Mouse (Mus musculus) midbrain, embryonic 13.5 days (tissue): ENCODE measurements around the gene Abcb10. TPM values are rescaled to one million over a fixed set of nuclear protein-coding genes. Genes with fewer than 3 reads are reported as not detected.
"Not testable (repeated sequence)": the region's sequence is repeated elsewhere in the genome, so short reads cannot be mapped to it uniquely, and the experiment has no call there.

Source experiments
- ATAC-seq: fragments of 200-750 bp; cut with Nextera tagmentation; 2 replicates; pipeline ENCODE4 v1.8.0; 2017; ENCODE audit warnings: mild to moderate bottlenecking, moderate TSS enrichment, moderate library complexity
- H3K27ac ChIP-seq: fragments of 300-500 bp; sonication (generic); 2 replicates; pipeline ENCODE4 v1.5.1; 2015; ENCODE audit warnings: inconsistent platforms, mild to moderate bottlenecking, moderate library complexity
- H3K27me3 ChIP-seq: fragments of 300-500 bp; sonication (generic); 2 replicates; pipeline ENCODE4 v1.6.1; 2015; ENCODE audit warnings: mild to moderate bottlenecking, inconsistent platforms
- H3K36me3 ChIP-seq: fragments of 300-500 bp; sonication (generic); 2 replicates; pipeline ENCODE4 v1.6.1; 2015; ENCODE audit warnings: mild to moderate bottlenecking, inconsistent platforms
- H3K4me1 ChIP-seq: fragments of 300-500 bp; sonication (generic); replicated peaks from 2 replicates; pipeline ENCODE4 v1.6.1; 2015; ENCODE audit warnings: inconsistent platforms
- H3K4me2 ChIP-seq: fragments of 300-500 bp; sonication (generic); replicated peaks from 2 replicates; pipeline ENCODE4 v1.6.1; 2015; ENCODE audit warnings: moderate library complexity, mild to moderate bottlenecking, inconsistent platforms
- H3K4me3 ChIP-seq: fragments of 300-500 bp; sonication (generic); replicated peaks from 2 replicates; pipeline ENCODE4 v1.5.1; 2015; ENCODE audit warnings: mild to moderate bottlenecking, inconsistent platforms
- H3K9ac ChIP-seq: fragments of 300-500 bp; sonication (generic); replicated peaks from 2 replicates; pipeline ENCODE4 v1.6.1; 2015; ENCODE audit warnings: mild to moderate bottlenecking, inconsistent platforms
- H3K9me3 ChIP-seq: fragments of 300-500 bp; sonication (generic); 2 replicates; pipeline ENCODE4 v1.6.1; 2016; ENCODE audit warnings: mild to moderate bottlenecking, inconsistent platforms
- WGBS: fragments of 180-500 bp; shearing (Covaris S2); methylation state at CpG from one replicate; pipeline ENCODE4 v1.1.7; 2015; 5-methylcytosine and 5-hydroxymethylcytosine counted together
- polyA plus RNA-seq: library from polyadenylated mRNA; unstranded; fragments of >200 nt; fragmentation: Nextera tagmentation; extraction: Ambion mirVana; gene quantifications from 2 replicates; pipeline ENCODE4 v1.2.1, GENCODE M21; 2015

The Abcb10 gene
- polyA plus RNA-seq, 1 experiment from 2014 or later: 12.2 TPM

- Histone ChIP-seq H3K4me1 (peaks cover 13% of the 10 kb centered on the region), H3K9ac (no peak overlapping the region), H3K27me3 (no peaks in the 10 kb centered on the region), H3K4me2 (no peak overlapping the region), H3K9me3 (no peaks in the 10 kb centered on the region), H3K36me3 (0 out of 2 replicates have a peak, but pooled peaks cover 2% of the 10 kb centered on the region), H3K27ac (no peak overlapping the region), H3K4me3 (no peak overlapping the region)
- ATAC-seq: no peak
- 74% methylated on average over 14 of the region's 14 CpGs for WGBS
Observed at GRCm38 (mm10) chr8:123978166-123978838, 4.6 kb downstream of the Abcb10 start.

- Histone ChIP-seq H3K4me3 (no peak overlapping the region), H3K27ac (no peak overlapping the region), H3K4me2 (no peak overlapping the region), H3K9ac (no peak overlapping the region), H3K27me3 (no peaks in the 10 kb centered on the region), H3K36me3 (0 out of 2 replicates have a peak, but pooled peaks cover 2% of the 10 kb centered on the region), H3K4me1 (peaks cover 12% of the 10 kb centered on the region), H3K9me3 (no peaks in the 10 kb centered on the region)
- WGBS: 92% methylated on average over 4 of the region's 4 CpGs
- no peak for ATAC-seq
Observed at GRCm38 (mm10) chr8:123977499-123977898, 5.4 kb downstream of the Abcb10 start.

- H3K27ac ChIP-seq: no peak overlapping the region
- H3K4me2 ChIP-seq: no peak overlapping the region
- peaks cover 10% of the 10 kb centered on the region for H3K36me3 ChIP-seq
- no peak overlapping the region for H3K9ac ChIP-seq
- no peaks in the 10 kb centered on the region for H3K9me3 ChIP-seq
- H3K4me1 ChIP-seq: no peaks in the 10 kb centered on the region
- 88% methylated on average over 1 of the region's 1 CpGs for WGBS
- H3K27me3 ChIP-seq: no peaks in the 10 kb centered on the region
- no peak overlapping the region for H3K4me3 ChIP-seq
- ATAC-seq: no peak
Observed at GRCm38 (mm10) chr8:123973495-123973894, 9.4 kb downstream of the Abcb10 start.

- H3K9ac ChIP-seq: no peak overlapping the region
- no peaks in the 10 kb centered on the region for H3K27me3 ChIP-seq
- H3K4me1 ChIP-seq: no peaks in the 10 kb centered on the region
- no peak overlapping the region for H3K4me3 ChIP-seq
- no peak for ATAC-seq
- H3K27ac ChIP-seq: no peak overlapping the region
- 71% methylated on average over 2 of the region's 2 CpGs for WGBS
- peaks cover 43% of the 10 kb centered on the region for H3K36me3 ChIP-seq
- no peaks in the 10 kb centered on the region for H3K9me3 ChIP-seq
- H3K4me2 ChIP-seq: no peak overlapping the region
Observed at GRCm38 (mm10) chr8:123966896-123967295, 16.0 kb downstream of the Abcb10 start.

- no peak for ATAC-seq
- Histone ChIP-seq H3K27me3 (no peaks in the 10 kb centered on the region), H3K4me3 (no peak overlapping the region), H3K9ac (no peak overlapping the region), H3K4me2 (no peak overlapping the region), H3K4me1 (no peaks in the 10 kb centered on the region), H3K9me3 (no peaks in the 10 kb centered on the region), H3K27ac (no peak overlapping the region), H3K36me3 (peaks cover 68% of the 10 kb centered on the region)
- WGBS: 64% methylated on average over 1 of the region's 1 CpGs
Observed at GRCm38 (mm10) chr8:123961371-123961770, 21.6 kb downstream of the Abcb10 start.

- H3K4me2 ChIP-seq, H3K9me3 ChIP-seq, H3K27ac ChIP-seq, H3K27me3 ChIP-seq, H3K9ac ChIP-seq, ATAC-seq, H3K4me1 ChIP-seq, H3K4me3 ChIP-seq: not testable (repeated sequence)
- WGBS: 85% methylated on average over 5 of the region's 5 CpGs
- peaks cover 67% of the 10 kb centered on the region for H3K36me3 ChIP-seq
Observed at GRCm38 (mm10) chr8:123960556-123960955, 22.4 kb downstream of the Abcb10 start.

- H3K9me3 ChIP-seq: no peaks in the 10 kb centered on the region
- WGBS: 92% methylated on average over 9 of the region's 9 CpGs
- no peak overlapping the region for H3K4me3 ChIP-seq
- peaks cover 69% of the 10 kb centered on the region for H3K36me3 ChIP-seq
- H3K4me1 ChIP-seq: no peaks in the 10 kb centered on the region
- no peak overlapping the region for H3K9ac ChIP-seq
- H3K27me3 ChIP-seq: no peaks in the 10 kb centered on the region
- H3K27ac ChIP-seq: no peak overlapping the region
- H3K4me2 ChIP-seq: no peak overlapping the region
- ATAC-seq: no peak
Observed at GRCm38 (mm10) chr8:123960056-123960455, 22.9 kb downstream of the Abcb10 start.

- 92% methylated on average over 6 of the region's 6 CpGs for WGBS
- Histone ChIP-seq H3K4me1 (no peaks in the 10 kb centered on the region), H3K27ac (no peak overlapping the region), H3K9ac (no peak overlapping the region), H3K36me3 (peaks cover 70% of the 10 kb centered on the region), H3K4me2 (no peak overlapping the region), H3K9me3 (no peaks in the 10 kb centered on the region), H3K27me3 (no peaks in the 10 kb centered on the region), H3K4me3 (no peak overlapping the region)
- no peak for ATAC-seq
Observed at GRCm38 (mm10) chr8:123959473-123959872, 23.4 kb downstream of the Abcb10 start.

- peaks cover 73% of the 10 kb centered on the region for H3K36me3 ChIP-seq
- no peak for ATAC-seq
- no peak overlapping the region for H3K9ac ChIP-seq
- H3K4me3 ChIP-seq: no peak overlapping the region
- H3K9me3 ChIP-seq: no peaks in the 10 kb centered on the region
- no peak overlapping the region for H3K27ac ChIP-seq
- no peaks in the 10 kb centered on the region for H3K4me1 ChIP-seq
- no peaks in the 10 kb centered on the region for H3K27me3 ChIP-seq
- WGBS: 88% methylated on average over 17 of the region's 17 CpGs
- no peak overlapping the region for H3K4me2 ChIP-seq
Observed at GRCm38 (mm10) chr8:123958130-123958529, 24.8 kb downstream of the Abcb10 start.

GRCm38 (mm10) chr8:123954246-123954645, 28.7 kb downstream of the Abcb10 start:
- H3K4me3 ChIP-seq: no peak overlapping the region
- H3K9me3 ChIP-seq: no peaks in the 10 kb centered on the region
- peaks cover 8% of the 10 kb centered on the region for H3K4me1 ChIP-seq
- 92% methylated on average over 8 of the region's 8 CpGs for WGBS
- no peak overlapping the region for H3K4me2 ChIP-seq
- no peaks in the 10 kb centered on the region for H3K27me3 ChIP-seq
- H3K36me3 ChIP-seq: peaks cover 56% of the 10 kb centered on the region
- no peak for ATAC-seq
- H3K27ac ChIP-seq: no peak overlapping the region
- H3K9ac ChIP-seq: no peak overlapping the region

GRCm38 (mm10) chr8:123953686-123954085, 29.2 kb downstream of the Abcb10 start:
- Histone ChIP-seq H3K9ac (no peak overlapping the region), H3K27ac (no peak overlapping the region), H3K27me3 (no peaks in the 10 kb centered on the region), H3K4me3 (no peak overlapping the region), H3K4me2 (no peak overlapping the region), H3K4me1 (peaks cover 8% of the 10 kb centered on the region), H3K9me3 (no peaks in the 10 kb centered on the region), H3K36me3 (peaks cover 50% of the 10 kb centered on the region)
- 88% methylated on average over 8 of the region's 8 CpGs for WGBS
- no peak for ATAC-seq

- H3K9me3 ChIP-seq: no peaks in the 10 kb centered on the region
- ATAC-seq: no peak
- peak overlapping the region; percentile 79; the same call in 1 of the 2 replicates for H3K9ac ChIP-seq
- H3K4me1 ChIP-seq: peaks cover 17% of the 10 kb centered on the region
- H3K27ac ChIP-seq: no peak overlapping the region
- peaks cover 45% of the 10 kb centered on the region for H3K36me3 ChIP-seq
- no peaks in the 10 kb centered on the region for H3K27me3 ChIP-seq
- WGBS: 34% methylated on average over 10 of the region's 10 CpGs
- H3K4me2 ChIP-seq: peak overlapping the region; percentile 95
- peak overlapping the region; percentile 98 for H3K4me3 ChIP-seq
Observed at GRCm38 (mm10) chr8:123950077-123950802, 32.7 kb downstream of the Abcb10 start.
